Mouse (Mus musculus): Measurements from ENCODE around the gene Cdh12. TPM values are rescaled to one million over a fixed set of nuclear protein-coding genes. Genes with fewer than 3 reads are reported as not detected.
"Not testable (repeated sequence)": the region's sequence is repeated elsewhere in the genome, so short reads cannot be mapped to it uniquely, and the experiment has no call there.

The Cdh12 gene
- polyA plus RNA-seq, 1 experiment = 0.01 TPM

GRCm38 (mm10) chr15:21109009-21109841, 660.2 kb downstream of the Cdh12 start:
- DNase-seq (ENCODE audit: low spot score) = no peak

GRCm38 (mm10) chr15:21109889-21110500, 660.9 kb downstream of the Cdh12 start:
- DNase-seq (ENCODE audit: low spot score) = no peak

- no peak for DNase-seq (ENCODE audit: low spot score)
Observed at GRCm38 (mm10) chr15:21110874-21111603, 662.0 kb downstream of the Cdh12 start.

GRCm38 (mm10) chr15:21114775-21115174, 665.7 kb downstream of the Cdh12 start:
- not testable (repeated sequence) for DNase-seq (ENCODE audit: low spot score)

DNA sequence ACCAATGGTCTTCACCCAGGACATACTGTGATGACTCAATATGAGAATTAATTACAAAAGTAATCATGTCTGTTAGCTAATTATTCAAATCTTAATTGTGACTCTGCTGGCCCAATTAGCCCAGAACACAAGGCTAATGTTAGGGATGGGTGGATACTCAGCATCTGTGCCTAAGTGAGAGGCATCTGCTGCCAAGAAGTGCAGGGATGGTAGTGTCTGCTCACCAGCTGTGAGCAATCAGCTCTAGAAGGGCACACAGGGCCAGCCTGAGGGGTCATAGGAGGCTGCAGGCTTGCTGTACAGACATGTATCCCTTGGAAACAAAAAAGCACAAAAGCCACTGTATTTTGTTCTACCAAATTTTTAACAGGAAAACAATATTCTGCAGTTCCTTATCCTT, 681.6 kb downstream of the Cdh12 start:
- no peak for DNase-seq (ENCODE audit: low spot score)

- DNase-seq (ENCODE audit: low spot score) = no peak
Observed at GRCm38 (mm10) chr15:21132999-21133398, 683.9 kb downstream of the Cdh12 start.

- DNase-seq (ENCODE audit: low spot score) = no peak
Observed at GRCm38 (mm10) chr15:21146896-21147295, 697.8 kb downstream of the Cdh12 start.

DNA sequence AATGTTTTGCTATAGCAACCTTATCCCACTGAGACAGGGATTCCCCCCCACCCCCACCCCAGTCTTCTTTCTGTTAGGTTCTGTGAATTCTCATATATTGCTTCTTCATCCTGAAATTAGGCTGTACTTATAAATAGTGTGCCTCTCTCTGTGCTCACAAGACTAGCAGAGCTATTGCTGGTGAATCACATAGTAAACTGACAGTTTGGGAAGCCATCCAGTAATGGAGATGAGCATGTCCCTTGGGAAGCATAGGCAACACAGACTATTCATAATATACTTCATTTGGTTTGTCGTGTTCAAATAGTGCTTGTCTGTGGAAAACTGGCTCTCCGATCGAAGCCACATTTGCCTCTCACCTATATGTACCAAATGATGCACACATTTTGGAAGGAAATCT, 704.5 kb downstream of the Cdh12 start:
- no peak for DNase-seq (ENCODE audit: low spot score)

DNA sequence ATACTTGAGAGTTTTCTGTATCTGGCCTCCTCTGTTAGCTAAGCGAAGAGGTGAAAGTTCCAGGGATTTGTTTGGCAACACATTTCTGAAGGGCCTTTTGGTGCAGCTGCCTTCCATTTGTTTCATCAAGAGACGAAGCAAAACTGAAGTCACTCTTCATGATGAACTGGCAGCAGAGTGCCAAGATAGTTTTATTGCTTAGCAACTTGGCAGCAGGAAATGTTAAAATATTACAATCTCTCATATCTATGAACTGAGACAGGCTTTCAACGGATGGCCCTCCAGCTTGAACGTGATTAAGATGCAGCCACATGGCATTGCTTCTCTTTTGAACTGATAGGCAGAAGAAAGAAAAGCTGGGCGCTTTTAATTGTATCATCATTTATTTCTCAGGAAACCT, 730.7 kb downstream of the Cdh12 start:
- no peak for DNase-seq (ENCODE audit: low spot score)

DNA sequence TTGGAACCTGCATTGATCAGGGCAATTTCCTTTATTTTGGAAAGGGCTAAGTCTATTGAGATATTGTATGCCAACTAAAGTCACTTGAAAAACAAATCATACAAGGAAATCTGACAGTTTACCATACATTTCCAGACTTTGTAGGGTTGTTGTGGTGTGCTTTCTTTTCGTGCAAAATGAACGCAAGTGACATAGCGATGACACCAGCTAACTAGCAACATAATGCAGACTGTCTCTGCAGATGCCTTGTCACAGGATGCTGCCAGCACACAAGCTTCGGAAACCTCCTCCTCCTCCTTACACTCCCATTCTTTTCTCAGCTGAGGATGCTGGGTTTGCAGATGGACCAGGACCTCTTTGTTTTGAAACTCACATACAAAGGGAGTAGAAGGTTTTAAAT, 731.1 kb downstream of the Cdh12 start:
- no peak for DNase-seq (ENCODE audit: low spot score)

DNA sequence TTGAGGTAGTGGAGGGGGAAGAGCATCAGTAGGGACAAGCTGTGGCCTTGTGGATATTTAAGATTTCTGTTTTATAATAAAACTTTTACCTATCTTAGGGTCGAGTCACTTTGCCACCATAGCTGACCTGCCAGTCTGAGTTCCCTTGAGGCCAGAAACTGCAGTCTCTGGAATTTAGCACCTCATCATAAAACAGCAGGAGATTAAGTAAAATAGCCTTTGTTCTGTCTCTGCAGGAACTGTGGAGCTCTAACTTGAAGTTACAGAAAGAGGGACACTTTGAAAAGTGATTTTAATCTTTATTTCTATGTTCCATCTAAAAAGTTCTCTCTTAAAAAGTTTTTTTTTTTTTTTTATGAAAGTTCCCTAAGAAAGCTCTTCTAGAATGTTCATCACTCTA, 736.7 kb downstream of the Cdh12 start:
- no peak for DNase-seq (ENCODE audit: low spot score)

- not testable (repeated sequence) for DNase-seq (ENCODE audit: low spot score)
Observed at GRCm38 (mm10) chr15:21210089-21210488, 761.0 kb downstream of the Cdh12 start.

GRCm38 (mm10) chr15:21223006-21223405, 773.9 kb downstream of the Cdh12 start:
- DNase-seq (ENCODE audit: low spot score) = no peak

DNA sequence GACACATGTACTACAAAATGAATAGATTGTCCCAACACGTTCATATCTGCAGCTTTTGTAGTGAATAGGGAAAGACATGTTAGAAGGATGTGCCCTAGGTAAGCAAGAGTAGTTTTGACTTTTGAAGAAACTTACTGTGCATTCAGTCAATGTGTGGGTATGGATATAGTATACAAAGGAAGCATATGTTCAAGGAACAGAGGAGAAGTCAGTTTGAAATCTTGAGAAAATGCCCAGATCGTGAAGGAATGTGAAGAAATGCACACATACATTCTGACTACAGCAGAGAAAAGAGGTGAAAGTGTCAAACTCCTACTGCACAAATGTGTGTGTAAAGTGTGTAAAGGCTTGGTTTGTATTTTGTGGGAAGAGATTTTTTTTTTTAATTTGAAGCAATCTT, 812.3 kb downstream of the Cdh12 start:
- no peak for DNase-seq (ENCODE audit: low spot score)

DNA sequence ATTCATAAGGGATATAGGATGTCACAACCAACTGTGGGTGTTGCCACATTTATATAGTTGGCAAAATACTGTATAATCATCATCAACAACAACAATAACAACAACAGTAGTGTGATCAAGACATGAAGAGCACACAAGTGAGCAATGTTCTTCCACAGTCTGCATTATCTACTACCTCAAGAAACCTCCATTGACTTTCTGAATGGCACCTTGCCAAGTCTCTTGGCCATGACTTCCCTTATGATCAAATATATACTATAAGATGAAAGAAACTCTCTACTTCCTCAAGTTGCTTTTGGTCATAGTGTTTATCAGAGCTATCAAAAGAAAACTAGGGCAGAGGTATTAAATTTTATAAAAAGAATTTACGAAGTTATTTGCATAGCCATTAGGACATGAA, 820.8 kb downstream of the Cdh12 start:
- no peak for DNase-seq (ENCODE audit: low spot score)

- no peak for DNase-seq (ENCODE audit: low spot score)
Observed at GRCm38 (mm10) chr15:21297051-21297450, 848.0 kb downstream of the Cdh12 start.

GRCm38 (mm10) chr15:21315457-21315856, 866.4 kb downstream of the Cdh12 start:
- DNase-seq (ENCODE audit: low spot score) = no peak

- DNase-seq (ENCODE audit: low spot score) = no peak
Observed at GRCm38 (mm10) chr15:21343853-21344252, 894.8 kb downstream of the Cdh12 start.

DNA sequence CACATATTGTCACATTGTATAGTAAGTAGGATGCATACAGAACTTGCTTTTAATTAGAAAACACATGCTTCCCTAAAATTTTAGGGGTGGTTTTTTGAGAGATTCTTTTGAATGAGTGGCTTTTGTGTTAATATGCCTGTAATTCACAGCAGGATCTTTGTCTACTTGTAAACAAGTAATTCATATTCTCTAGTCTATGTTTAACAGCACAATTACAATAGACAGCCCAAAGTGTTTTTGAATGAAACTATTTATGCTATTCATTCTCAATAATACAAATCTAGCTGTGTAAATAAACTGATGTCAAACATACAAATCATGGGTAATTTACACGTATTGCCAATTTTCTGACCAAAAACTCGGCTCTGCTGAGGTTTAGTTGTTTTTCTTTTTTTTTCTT, 895.3 kb downstream of the Cdh12 start:
- DNase-seq (ENCODE audit: low spot score) = no peak

GRCm38 (mm10) chr15:21344749-21345148, 895.7 kb downstream of the Cdh12 start:
- DNase-seq (ENCODE audit: low spot score) = no peak

GRCm38 (mm10) chr15:21355356-21356101, 906.5 kb downstream of the Cdh12 start:
- no peak for DNase-seq (ENCODE audit: low spot score)

- no peak for DNase-seq (ENCODE audit: low spot score)
Observed at GRCm38 (mm10) chr15:21366366-21366765, 917.3 kb downstream of the Cdh12 start.
